Mouse (Mus musculus) spleen, adult 2 months (tissue): Measurements from ENCODE around the gene Ect2l.
"Not testable (repeated sequence)": the region's sequence is repeated elsewhere in the genome, so short reads cannot be mapped to it uniquely, and the experiment has no call there.

ENCODE experiments used
- CTCF ChIP-seq: fragments of 200-500 bp; IDR thresholded peaks from 2 replicates; pipeline ENCODE4 v1.5.1; 2011; ENCODE audit warnings: mild to moderate bottlenecking, inconsistent platforms; ENCODE audit not compliant: insufficient read depth, insufficient read length, insufficient replicate concordance; ENCODE audit errors: extremely low read depth
- POLR2A ChIP-seq: fragments of 200-500 bp; IDR thresholded peaks from 2 replicates; pipeline ENCODE4 v1.6.1; 2011; ENCODE audit warnings: low read depth, low read length, inconsistent platforms

DNA sequence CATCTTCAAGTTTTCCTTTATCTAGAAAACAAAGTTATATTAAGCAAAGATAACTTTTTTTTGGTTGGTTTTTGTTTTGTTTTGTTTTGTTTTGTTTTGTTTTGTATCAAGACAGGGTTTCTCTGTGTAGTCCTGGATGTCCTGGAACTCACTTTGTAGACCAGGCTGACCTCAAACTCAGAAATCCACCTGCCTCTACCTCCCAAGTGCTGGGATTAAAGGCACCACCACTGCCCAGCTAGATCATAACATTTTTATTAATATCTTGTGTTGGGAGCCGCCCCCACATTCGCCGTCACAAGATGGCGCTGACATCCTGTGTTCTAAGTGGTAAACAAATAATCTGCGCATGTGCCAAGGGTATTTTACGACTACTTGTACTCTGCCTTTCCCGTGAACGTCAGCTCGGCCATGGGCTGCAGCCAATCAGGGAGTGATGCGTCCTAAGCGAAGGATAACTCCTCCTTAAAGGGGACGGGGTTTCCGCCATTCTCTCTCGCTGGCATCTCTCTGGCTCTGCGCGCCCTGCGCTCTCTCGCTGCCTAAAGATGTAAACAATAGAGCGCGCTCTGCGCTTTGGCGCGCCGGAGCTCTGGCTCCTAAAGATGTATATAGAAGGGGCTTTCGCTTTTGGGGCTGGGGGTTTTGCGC lies 71.7 kb downstream of the Ect2l start:
- not testable (repeated sequence) for TF ChIP-seq CTCF, POLR2A
